Mouse (Mus musculus) intestine, embryonic 16.5 days (tissue): ENCODE results near the gene Scarb1. TPM values are rescaled to one million over a fixed set of nuclear protein-coding genes. Genes with fewer than 3 reads are reported as not detected.

Source experiments
- ATAC-seq: fragments of 200-750 bp; cut with Nextera tagmentation; 2 replicates; pipeline ENCODE4 v1.8.0; 2017; ENCODE audit warnings: moderate TSS enrichment, moderate library complexity
- H3K27ac ChIP-seq: fragments of 300-500 bp; sonication (generic); 2 replicates; pipeline ENCODE4 v1.5.1; 2014; ENCODE audit warnings: mild to moderate bottlenecking, low read length
- H3K27me3 ChIP-seq: fragments of 300-500 bp; sonication (generic); replicated peaks from 2 replicates; pipeline ENCODE4 v1.6.1; 2014; ENCODE audit warnings: low read length, control low read depth, mixed read lengths; ENCODE audit not compliant: control insufficient read depth, insufficient read depth
- H3K36me3 ChIP-seq: fragments of 300-500 bp; sonication (generic); 2 replicates; pipeline ENCODE4 v1.6.1; 2014; ENCODE audit warnings: low read length, control low read depth; ENCODE audit not compliant: control insufficient read depth, insufficient read depth
- H3K4me1 ChIP-seq: fragments of 300-500 bp; sonication (generic); 2 replicates; pipeline ENCODE4 v1.6.1; 2014; ENCODE audit warnings: low read length, control low read depth, mixed read lengths; ENCODE audit not compliant: control insufficient read depth, insufficient read depth
- H3K4me2 ChIP-seq: fragments of 300-500 bp; sonication (generic); 2 replicates; pipeline ENCODE4 v1.6.1; 2014; ENCODE audit warnings: low read depth, low read length, control low read depth
- H3K4me3 ChIP-seq: fragments of 300-500 bp; sonication (generic); 2 replicates; pipeline ENCODE4 v1.5.1; 2014; ENCODE audit warnings: mild to moderate bottlenecking, low read length
- H3K9ac ChIP-seq: fragments of 300-500 bp; sonication (generic); 2 replicates; pipeline ENCODE4 v1.6.1; 2014; ENCODE audit warnings: low read depth, low read length
- H3K9me3 ChIP-seq: fragments of 300-500 bp; sonication (generic); 2 replicates; pipeline ENCODE4 v1.6.1; 2016; ENCODE audit warnings: low read length, control low read depth; ENCODE audit not compliant: control insufficient read depth
- WGBS: fragments of 180-500 bp; shearing (Covaris S2); extraction: QIAGEN DNeasy Blood & Tissue Kit; methylation state at CpG from one replicate; pipeline ENCODE4 v1.1.7; 2014; 5-methylcytosine and 5-hydroxymethylcytosine counted together
- polyA plus RNA-seq: library from polyadenylated mRNA; unstranded; fragments of >200 nt; fragmentation: Nextera tagmentation; extraction: Ambion mirVana; gene quantifications from 2 replicates; pipeline ENCODE4 v1.2.1, GENCODE M21; 2015

Gene Scarb1
- polyA plus RNA-seq, 1 experiment from 2014 or later: 73.1 TPM

DNA sequence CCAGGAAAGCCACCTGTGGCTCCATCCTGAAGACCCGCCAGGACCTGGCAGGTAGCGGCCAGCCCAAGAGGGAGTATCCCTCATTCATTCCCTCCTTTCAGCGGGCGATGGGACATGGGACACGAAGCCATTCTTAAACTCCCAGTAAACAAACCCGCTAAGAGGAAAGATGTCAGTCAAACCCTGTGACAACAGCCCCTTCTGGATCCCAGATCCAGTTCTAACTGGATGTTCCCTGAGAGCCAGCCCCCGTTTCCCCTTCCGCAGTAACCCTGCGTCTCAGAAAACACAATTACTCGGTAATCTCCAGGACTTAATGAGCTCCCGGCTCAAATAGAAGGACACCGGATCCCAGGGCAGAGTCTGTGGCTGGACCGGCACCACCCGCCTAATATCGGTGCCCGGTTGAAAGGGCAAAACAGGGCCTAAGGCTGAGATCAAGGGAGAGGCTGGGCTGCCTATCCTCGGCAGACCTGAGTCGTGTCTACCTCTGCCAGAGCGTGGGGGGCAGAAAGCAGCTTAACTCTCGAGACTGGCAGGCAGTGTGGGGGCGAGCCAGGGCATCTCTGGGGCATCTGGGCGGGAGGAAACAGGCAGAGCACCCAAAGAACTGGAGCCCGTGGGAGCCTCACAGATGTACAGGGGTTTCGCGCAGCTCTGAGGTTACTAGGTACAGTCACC, 903 bp downstream of the Scarb1 start:
- Histone ChIP-seq H3K27me3 (no peaks in the 10 kb centered on the region), H3K9ac (peak overlapping the region; percentile 71), H3K27ac (peak overlapping the region; percentile 10; the same call in 1 of the 2 replicates), H3K4me1 (peaks cover 29% of the 10 kb centered on the region), H3K9me3 (no peaks in the 10 kb centered on the region), H3K4me2 (peak overlapping the region; percentile 84), H3K36me3 (no peaks in the 10 kb centered on the region), H3K4me3 (peak overlapping the region; percentile 70)
- 5% methylated on average over 25 of the region's 25 CpGs for WGBS
- peak; percentile 13 for ATAC-seq

DNA sequence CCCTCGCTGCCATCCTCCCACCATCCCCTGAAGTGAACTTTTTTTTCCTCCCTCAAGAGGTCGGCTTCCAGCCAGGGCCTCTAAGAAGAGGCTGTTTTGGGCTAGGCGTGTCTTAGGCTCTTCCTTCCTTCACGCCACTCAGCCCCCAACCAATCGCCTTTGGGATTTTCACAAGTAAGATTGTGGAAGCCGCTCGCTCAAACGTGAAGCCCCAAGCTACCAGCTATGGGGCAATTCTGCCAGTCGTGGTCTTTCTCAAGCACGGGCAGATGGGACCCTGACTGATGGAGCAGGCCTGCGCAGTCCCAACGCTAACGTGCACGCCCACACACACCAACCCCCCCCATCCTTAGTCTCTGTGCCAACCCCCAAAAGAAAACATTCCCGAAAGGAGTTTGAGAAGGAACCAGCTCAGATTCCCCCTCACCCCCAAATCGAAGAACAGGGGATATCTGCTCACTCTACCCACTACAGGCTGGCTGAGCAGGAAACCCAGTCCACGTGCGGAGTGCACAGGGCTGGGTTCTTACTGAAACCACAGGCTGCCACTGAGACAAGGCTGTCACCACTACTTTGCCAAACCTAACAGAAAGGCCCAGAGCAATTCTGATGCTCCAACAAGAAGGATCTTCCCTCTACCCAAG, 1.7 kb downstream of the Scarb1 start:
- H3K4me2 ChIP-seq: peak overlapping the region; percentile 84
- H3K36me3 ChIP-seq: no peaks in the 10 kb centered on the region
- no peaks in the 10 kb centered on the region for H3K27me3 ChIP-seq
- no peak for ATAC-seq
- no peaks in the 10 kb centered on the region for H3K9me3 ChIP-seq
- peak overlapping the region; percentile 10; the same call in 1 of the 2 replicates for H3K27ac ChIP-seq
- WGBS: 21% methylated on average over 18 of the region's 18 CpGs
- H3K9ac ChIP-seq: peak overlapping the region; percentile 71
- H3K4me3 ChIP-seq: peak overlapping the region; percentile 70
- peaks cover 29% of the 10 kb centered on the region for H3K4me1 ChIP-seq

DNA sequence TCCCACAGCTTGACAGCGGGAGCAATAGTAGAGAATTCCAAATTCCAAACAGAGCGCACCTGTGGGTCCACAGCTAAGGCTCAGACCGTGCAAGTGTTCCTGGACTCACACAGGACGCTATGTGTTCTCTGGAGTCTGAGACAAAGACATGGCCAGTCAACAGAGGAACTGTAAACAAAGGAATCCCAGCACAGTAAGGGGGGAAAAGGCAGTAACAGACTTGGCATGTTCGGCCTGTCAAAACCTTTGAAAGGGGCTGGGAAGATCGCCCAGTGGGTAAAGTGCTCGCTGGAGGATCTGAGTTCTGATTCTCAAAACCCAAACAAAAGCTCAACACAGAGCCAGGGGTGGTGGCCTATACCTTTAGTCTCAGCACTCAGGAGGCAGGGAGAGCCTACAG, 3.4 kb downstream of the Scarb1 start:
- Histone ChIP-seq H3K36me3 (no peaks in the 10 kb centered on the region), H3K9me3 (no peaks in the 10 kb centered on the region), H3K9ac (no peak overlapping the region), H3K4me3 (no peak overlapping the region), H3K4me2 (no peak overlapping the region), H3K27me3 (no peaks in the 10 kb centered on the region), H3K4me1 (peaks cover 29% of the 10 kb centered on the region), H3K27ac (peak overlapping the region; percentile 32; the same call in 1 of the 2 replicates)
- 76% methylated on average over 7 of the region's 7 CpGs for WGBS
- ATAC-seq: no peak

DNA sequence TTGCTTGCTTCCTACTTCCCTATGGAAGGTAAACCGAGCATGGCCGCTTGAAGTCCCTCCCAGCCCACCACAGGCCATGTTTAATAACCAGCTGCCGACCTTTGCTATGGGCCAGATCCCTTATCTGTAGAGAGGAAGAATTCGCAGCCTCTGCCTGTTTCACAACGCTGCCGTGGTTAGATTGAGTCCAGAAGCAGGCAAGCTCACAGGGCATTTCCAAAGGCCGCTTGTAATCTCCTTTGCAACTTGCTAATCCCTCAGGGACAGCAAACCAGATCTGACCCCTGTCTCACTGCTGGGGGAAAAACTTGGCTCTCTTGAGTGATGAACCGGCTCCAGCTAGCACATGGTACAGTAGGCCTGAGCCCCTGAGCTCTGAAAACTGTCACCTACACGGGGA, 3.9 kb downstream of the Scarb1 start:
- Histone ChIP-seq H3K27me3 (no peaks in the 10 kb centered on the region), H3K27ac (peak overlapping the region; percentile 32), H3K4me1 (peaks cover 29% of the 10 kb centered on the region), H3K4me3 (no peak overlapping the region), H3K36me3 (no peaks in the 10 kb centered on the region), H3K9ac (no peak overlapping the region), H3K4me2 (no peak overlapping the region), H3K9me3 (no peaks in the 10 kb centered on the region)
- peak; percentile 16 for ATAC-seq
- WGBS: 36% methylated on average over 9 of the region's 9 CpGs

DNA sequence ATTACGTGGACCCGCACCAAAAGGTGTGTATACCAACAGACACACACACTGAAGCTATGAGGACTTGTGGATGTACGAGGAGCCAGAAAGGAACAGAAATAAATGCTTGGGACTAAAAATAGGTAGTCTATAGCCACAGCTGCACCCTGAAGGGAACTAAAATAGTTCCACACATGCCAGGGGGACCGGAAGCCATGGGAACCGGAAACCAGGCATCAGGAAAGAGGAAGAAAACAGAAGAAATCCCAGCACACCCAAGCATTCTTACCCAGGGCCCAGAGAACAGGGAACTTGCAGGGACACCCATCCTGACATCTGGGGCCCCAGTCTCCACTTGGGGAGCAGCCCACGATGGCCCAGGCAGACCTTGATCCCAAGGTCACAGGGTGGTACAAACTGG, 7.9 kb downstream of the Scarb1 start:
- WGBS: 73% methylated on average over 6 of the region's 6 CpGs
- Histone ChIP-seq H3K9ac (no peak overlapping the region; the same call in 1 of the 2 replicates), H3K4me3 (no peak overlapping the region), H3K27me3 (no peaks in the 10 kb centered on the region), H3K36me3 (no peaks in the 10 kb centered on the region), H3K27ac (no peak overlapping the region), H3K4me1 (peaks cover 11% of the 10 kb centered on the region; the same call in 1 of the 2 replicates), H3K9me3 (no peaks in the 10 kb centered on the region), H3K4me2 (no peak overlapping the region)
- no peak for ATAC-seq

DNA sequence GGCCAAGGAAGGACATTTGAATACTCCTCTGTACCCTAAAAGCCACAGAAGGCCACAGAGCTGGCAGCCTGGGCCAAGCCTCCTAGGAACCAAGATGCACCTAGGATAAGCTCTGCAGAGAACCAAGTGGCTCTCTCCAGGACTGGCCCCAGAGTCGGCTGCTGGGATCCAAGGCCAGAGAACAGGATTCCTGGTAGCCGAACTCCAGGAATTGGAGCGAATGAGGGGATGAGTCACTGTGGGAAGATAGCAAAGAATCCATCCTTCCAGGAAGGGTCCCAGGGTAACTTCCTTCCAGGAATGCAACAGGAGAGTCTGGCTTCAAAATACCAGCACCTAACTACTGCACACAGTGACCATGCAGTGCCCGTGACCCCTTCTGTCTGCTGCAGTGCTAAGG, 8.6 kb downstream of the Scarb1 start:
- 84% methylated on average over 4 of the region's 4 CpGs for WGBS
- no peak overlapping the region for H3K9ac ChIP-seq
- no peak for ATAC-seq
- H3K27ac ChIP-seq: no peak overlapping the region
- no peak overlapping the region for H3K4me3 ChIP-seq
- H3K9me3 ChIP-seq: no peaks in the 10 kb centered on the region
- no peaks in the 10 kb centered on the region for H3K27me3 ChIP-seq
- peaks cover 4% of the 10 kb centered on the region; the same call in 1 of the 2 replicates for H3K4me1 ChIP-seq
- H3K4me2 ChIP-seq: no peak overlapping the region
- no peaks in the 10 kb centered on the region for H3K36me3 ChIP-seq

DNA sequence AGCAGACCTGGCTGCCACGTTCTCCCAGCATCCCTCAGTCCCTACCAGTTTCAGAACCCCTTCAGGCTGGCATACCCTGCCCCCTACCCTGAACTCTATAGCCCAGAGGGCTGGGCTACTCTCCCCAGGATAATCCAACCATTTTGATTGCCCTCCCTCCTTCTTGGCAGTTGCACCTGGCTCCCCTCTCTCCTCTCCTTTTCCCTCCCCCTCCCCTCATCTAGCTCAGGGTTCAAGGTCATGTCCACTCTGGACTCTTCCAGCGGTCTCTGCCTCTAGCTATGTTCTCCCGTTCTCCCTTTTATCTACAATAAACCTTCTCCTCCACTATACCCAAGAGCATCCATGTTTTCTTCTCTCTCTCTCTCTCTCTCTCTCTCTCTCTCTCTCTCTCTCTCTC, 9.1 kb downstream of the Scarb1 start:
- Histone ChIP-seq H3K4me1 (no peaks in the 10 kb centered on the region; the same call in 1 of the 2 replicates), H3K9ac (no peak overlapping the region), H3K4me3 (no peak overlapping the region), H3K36me3 (no peaks in the 10 kb centered on the region), H3K9me3 (no peaks in the 10 kb centered on the region), H3K27ac (no peak overlapping the region), H3K27me3 (no peaks in the 10 kb centered on the region), H3K4me2 (no peak overlapping the region)
- ATAC-seq: no peak
- WGBS: 51% methylated on average over 3 of the region's 3 CpGs

DNA sequence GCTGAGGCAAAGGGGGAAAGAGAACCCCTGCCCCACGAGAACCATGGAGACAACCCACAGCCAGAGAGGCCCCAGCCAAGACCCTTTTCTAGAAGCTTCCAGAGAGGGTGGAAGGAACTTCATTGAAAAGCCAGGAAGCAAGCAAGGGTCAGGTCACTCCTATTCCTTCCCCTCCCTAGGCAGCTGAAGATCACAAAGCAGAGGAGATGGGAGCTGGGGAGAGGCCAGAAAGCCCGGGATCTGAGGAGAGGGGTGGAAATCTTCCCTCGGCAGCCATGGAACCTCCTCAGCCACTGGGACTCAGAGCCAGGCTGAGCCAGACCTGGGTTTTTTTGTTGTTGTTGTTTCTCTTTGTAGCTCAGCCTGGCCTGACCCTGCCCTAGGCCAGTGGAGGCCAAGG, 9.8 kb downstream of the Scarb1 start:
- H3K9ac ChIP-seq: no peak overlapping the region
- no peak overlapping the region for H3K27ac ChIP-seq
- no peaks in the 10 kb centered on the region for H3K9me3 ChIP-seq
- H3K36me3 ChIP-seq: no peaks in the 10 kb centered on the region
- 43% methylated on average over 3 of the region's 3 CpGs for WGBS
- no peaks in the 10 kb centered on the region; the same call in 1 of the 2 replicates for H3K4me1 ChIP-seq
- no peak for ATAC-seq
- no peaks in the 10 kb centered on the region for H3K27me3 ChIP-seq
- H3K4me3 ChIP-seq: no peak overlapping the region
- no peak overlapping the region for H3K4me2 ChIP-seq

DNA sequence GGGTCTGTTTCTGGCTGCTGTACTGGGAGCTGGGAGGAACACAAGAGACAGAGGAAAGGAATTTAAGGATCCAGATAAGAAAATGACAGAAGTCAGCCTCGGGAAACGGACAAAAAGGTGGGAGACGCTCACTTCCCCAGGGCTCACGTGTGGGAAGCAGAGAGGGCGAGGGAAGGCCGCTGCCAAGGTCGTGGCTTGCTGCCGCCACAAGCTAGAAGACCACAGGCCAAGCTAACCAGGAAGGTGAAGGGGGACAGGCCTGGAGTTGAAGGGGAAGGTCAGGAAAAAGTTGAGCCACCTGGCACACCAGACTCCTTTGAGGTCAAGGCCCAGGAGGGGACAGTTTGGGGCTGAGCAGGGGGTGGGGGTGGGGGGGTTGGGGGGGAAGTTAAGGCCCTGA, 10.2 kb downstream of the Scarb1 start:
- no peak overlapping the region for H3K4me3 ChIP-seq
- H3K36me3 ChIP-seq: no peaks in the 10 kb centered on the region
- 61% methylated on average over 8 of the region's 8 CpGs for WGBS
- H3K27me3 ChIP-seq: no peaks in the 10 kb centered on the region
- no peak overlapping the region for H3K4me2 ChIP-seq
- H3K9me3 ChIP-seq: no peaks in the 10 kb centered on the region
- H3K4me1 ChIP-seq: no peaks in the 10 kb centered on the region; the same call in 1 of the 2 replicates
- no peak for ATAC-seq
- no peak overlapping the region for H3K9ac ChIP-seq
- no peak overlapping the region for H3K27ac ChIP-seq
